Mouse (Mus musculus) midbrain, embryonic 12.5 days (tissue): ENCODE data around the gene Specc1. TPM values are rescaled to one million over a fixed set of nuclear protein-coding genes. Genes with fewer than 3 reads are reported as not detected.

Source experiments
- ATAC-seq: fragments of 200-750 bp; cut with Nextera tagmentation; 2 replicates; pipeline ENCODE4 v1.8.0; 2017; ENCODE audit warnings: low read depth, moderate TSS enrichment, moderate library complexity; ENCODE audit not compliant: low FRiP score
- H3K27ac ChIP-seq: fragments of 300-500 bp; sonication (generic); replicated peaks from 2 replicates; pipeline ENCODE4 v1.5.1; 2016; ENCODE audit warnings: mild to moderate bottlenecking
- H3K27me3 ChIP-seq: fragments of 300-500 bp; sonication (generic); 2 replicates; pipeline ENCODE4 v1.6.1; 2016; ENCODE audit warnings: mild to moderate bottlenecking
- H3K36me3 ChIP-seq: fragments of 300-500 bp; sonication (generic); 2 replicates; pipeline ENCODE4 v1.6.1; 2016
- H3K4me1 ChIP-seq: fragments of 300-500 bp; sonication (generic); 2 replicates; pipeline ENCODE4 v1.6.1; 2016
- H3K4me2 ChIP-seq: fragments of 300-500 bp; sonication (generic); replicated peaks from 2 replicates; pipeline ENCODE4 v1.6.1; 2016; ENCODE audit warnings: mild to moderate bottlenecking, moderate library complexity
- H3K4me3 ChIP-seq: fragments of 300-500 bp; sonication (generic); 2 replicates; pipeline ENCODE4 v1.5.1; 2016; ENCODE audit warnings: mild to moderate bottlenecking
- H3K9ac ChIP-seq: fragments of 300-500 bp; sonication (generic); replicated peaks from 2 replicates; pipeline ENCODE4 v1.6.1; 2016; ENCODE audit warnings: mild to moderate bottlenecking, moderate library complexity
- H3K9me3 ChIP-seq: fragments of 300-500 bp; sonication (generic); 2 replicates; pipeline ENCODE4 v1.6.1; 2016; ENCODE audit warnings: mild to moderate bottlenecking
- WGBS: fragments of 180-500 bp; shearing (Covaris S2); methylation state at CpG from one replicate; pipeline ENCODE4 v1.1.7; 2016; 5-methylcytosine and 5-hydroxymethylcytosine counted together
- polyA plus RNA-seq: library from polyadenylated mRNA; unstranded; fragments of >200 nt; fragmentation: Nextera tagmentation; extraction: Ambion mirVana; gene quantifications from 2 replicates; pipeline ENCODE4 v1.2.1, GENCODE M21; 2016

Specc1 gene
- polyA plus RNA-seq, 1 experiment from 2014 or later: 16.6 TPM

- Histone ChIP-seq H3K27me3 (no peaks in the 10 kb centered on the region), H3K9ac (no peak overlapping the region), H3K27ac (no peak overlapping the region), H3K4me1 (peaks cover 10% of the 10 kb centered on the region; the same call in 1 of the 2 replicates), H3K36me3 (no peaks in the 10 kb centered on the region), H3K4me3 (no peak overlapping the region), H3K9me3 (no peaks in the 10 kb centered on the region), H3K4me2 (no peak overlapping the region)
- 88% methylated on average over 2 of the region's 2 CpGs for WGBS
- ATAC-seq: no peak
Measured at GRCm38 (mm10) chr11:62080476-62080875, 123.9 kb downstream of the Specc1 start.

- H3K4me2 ChIP-seq: no peak overlapping the region
Measured at GRCm38 (mm10) chr11:62086648-62087047, 130.1 kb downstream of the Specc1 start.

GRCm38 (mm10) chr11:62087051-62087450 lies 130.5 kb downstream of the Specc1 start:
- no peaks in the 10 kb centered on the region for H3K9me3 ChIP-seq
- H3K9ac ChIP-seq: no peak overlapping the region
- no peak overlapping the region for H3K4me2 ChIP-seq
- H3K4me1 ChIP-seq: no peaks in the 10 kb centered on the region
- no peak overlapping the region for H3K27ac ChIP-seq
- no peaks in the 10 kb centered on the region for H3K36me3 ChIP-seq
- WGBS: 91% methylated on average over 1 of the region's 1 CpGs
- no peak overlapping the region for H3K4me3 ChIP-seq
- ATAC-seq: no peak
- no peaks in the 10 kb centered on the region for H3K27me3 ChIP-seq

More at GRCm38 (mm10) chr11:62086648-62087047, 130.1 kb downstream of the Specc1 start:
- no peaks in the 10 kb centered on the region for H3K27me3 ChIP-seq
- no peak overlapping the region for H3K9ac ChIP-seq
- H3K27ac ChIP-seq: no peak overlapping the region
- no peaks in the 10 kb centered on the region for H3K9me3 ChIP-seq
- no peak overlapping the region for H3K4me3 ChIP-seq
- H3K4me1 ChIP-seq: no peaks in the 10 kb centered on the region
- ATAC-seq: no peak
- H3K36me3 ChIP-seq: no peaks in the 10 kb centered on the region
- WGBS: 88% methylated on average over 2 of the region's 2 CpGs

GRCm38 (mm10) chr11:62088651-62089050 lies 132.1 kb downstream of the Specc1 start:
- no peak overlapping the region for H3K27ac ChIP-seq
- no peak overlapping the region for H3K9ac ChIP-seq
- H3K9me3 ChIP-seq: no peaks in the 10 kb centered on the region
- H3K4me1 ChIP-seq: no peaks in the 10 kb centered on the region
- no peak overlapping the region for H3K4me3 ChIP-seq
- H3K4me2 ChIP-seq: no peak overlapping the region
- no peak for ATAC-seq
- no peaks in the 10 kb centered on the region for H3K36me3 ChIP-seq
- H3K27me3 ChIP-seq: no peaks in the 10 kb centered on the region
- 88% methylated on average over 3 of the region's 3 CpGs for WGBS

- Histone ChIP-seq H3K9me3 (no peaks in the 10 kb centered on the region), H3K4me3 (no peak overlapping the region), H3K27ac (no peak overlapping the region), H3K4me2 (no peak overlapping the region), H3K4me1 (no peaks in the 10 kb centered on the region), H3K36me3 (no peaks in the 10 kb centered on the region), H3K27me3 (no peaks in the 10 kb centered on the region), H3K9ac (no peak overlapping the region)
- WGBS: 89% methylated on average over 6 of the region's 6 CpGs
- ATAC-seq: no peak
Measured at GRCm38 (mm10) chr11:62090321-62090720, 133.8 kb downstream of the Specc1 start.

- ATAC-seq: no peak
- Histone ChIP-seq H3K4me2 (no peak overlapping the region), H3K4me1 (peaks cover 6% of the 10 kb centered on the region), H3K4me3 (no peak overlapping the region), H3K36me3 (no peaks in the 10 kb centered on the region), H3K27me3 (no peaks in the 10 kb centered on the region), H3K9ac (no peak overlapping the region), H3K27ac (no peak overlapping the region), H3K9me3 (no peaks in the 10 kb centered on the region)
- 89% methylated on average over 3 of the region's 3 CpGs for WGBS
Measured at GRCm38 (mm10) chr11:62103380-62103911, 146.9 kb downstream of the Specc1 start.

GRCm38 (mm10) chr11:62106401-62106871 lies 149.9 kb downstream of the Specc1 start:
- 77% methylated on average over 1 of the region's 1 CpGs for WGBS
- H3K36me3 ChIP-seq: no peaks in the 10 kb centered on the region
- no peaks in the 10 kb centered on the region for H3K9me3 ChIP-seq
- no peak overlapping the region for H3K9ac ChIP-seq
- no peak overlapping the region for H3K4me3 ChIP-seq
- peaks cover 6% of the 10 kb centered on the region for H3K4me1 ChIP-seq
- H3K27me3 ChIP-seq: no peaks in the 10 kb centered on the region
- H3K4me2 ChIP-seq: no peak overlapping the region
- no peak for ATAC-seq
- peak overlapping the region; percentile 11; the same call in 1 of the 2 replicates for H3K27ac ChIP-seq

- Histone ChIP-seq H3K4me3 (no peak overlapping the region), H3K9ac (no peak overlapping the region), H3K4me2 (no peak overlapping the region), H3K27me3 (no peaks in the 10 kb centered on the region), H3K27ac (no peak overlapping the region), H3K36me3 (no peaks in the 10 kb centered on the region), H3K9me3 (no peaks in the 10 kb centered on the region), H3K4me1 (peaks cover 6% of the 10 kb centered on the region)
- WGBS: 90% methylated on average over 2 of the region's 2 CpGs
- ATAC-seq: no peak
Measured at GRCm38 (mm10) chr11:62107272-62107836, 150.8 kb downstream of the Specc1 start.

- Histone ChIP-seq H3K27ac (no peak overlapping the region), H3K9me3 (no peaks in the 10 kb centered on the region), H3K4me2 (no peak overlapping the region), H3K4me1 (no peaks in the 10 kb centered on the region), H3K9ac (no peak overlapping the region), H3K27me3 (no peaks in the 10 kb centered on the region), H3K4me3 (no peak overlapping the region), H3K36me3 (peaks cover 15% of the 10 kb centered on the region)
- 91% methylated on average over 9 of the region's 9 CpGs for WGBS
- no peak for ATAC-seq
Measured at GRCm38 (mm10) chr11:62118561-62118960, 162.0 kb downstream of the Specc1 start.

GRCm38 (mm10) chr11:62119871-62120270 lies 163.3 kb downstream of the Specc1 start:
- Histone ChIP-seq H3K4me1 (no peaks in the 10 kb centered on the region), H3K36me3 (peaks cover 15% of the 10 kb centered on the region), H3K27me3 (no peaks in the 10 kb centered on the region), H3K9me3 (no peaks in the 10 kb centered on the region), H3K27ac (no peak overlapping the region), H3K9ac (no peak overlapping the region), H3K4me3 (no peak overlapping the region), H3K4me2 (no peak overlapping the region)
- no peak for ATAC-seq
- 63% methylated on average over 3 of the region's 3 CpGs for WGBS

GRCm38 (mm10) chr11:62121365-62121764 lies 164.8 kb downstream of the Specc1 start:
- H3K4me2 ChIP-seq: no peak overlapping the region
- H3K9me3 ChIP-seq: no peaks in the 10 kb centered on the region
- H3K36me3 ChIP-seq: peaks cover 15% of the 10 kb centered on the region
- no peak overlapping the region for H3K27ac ChIP-seq
- no peak overlapping the region for H3K4me3 ChIP-seq
- ATAC-seq: no peak
- WGBS: 78% methylated on average over 5 of the region's 5 CpGs
- H3K9ac ChIP-seq: no peak overlapping the region
- H3K4me1 ChIP-seq: no peaks in the 10 kb centered on the region
- no peaks in the 10 kb centered on the region for H3K27me3 ChIP-seq

- Histone ChIP-seq H3K27ac (no peak overlapping the region), H3K4me3 (no peak overlapping the region), H3K4me2 (no peak overlapping the region), H3K9me3 (no peaks in the 10 kb centered on the region), H3K9ac (no peak overlapping the region), H3K4me1 (peaks cover 14% of the 10 kb centered on the region), H3K27me3 (peaks cover 19% of the 10 kb centered on the region), H3K36me3 (peaks cover 9% of the 10 kb centered on the region; the same call in 1 of the 2 replicates)
- ATAC-seq: no peak
- WGBS: 40% methylated on average over 3 of the region's 3 CpGs
Measured at GRCm38 (mm10) chr11:62127692-62128091, 171.1 kb downstream of the Specc1 start.
